Mouse (Mus musculus): ENCODE data around the gene Calr3. TPM values are rescaled to one million over a fixed set of nuclear protein-coding genes. Genes with fewer than 3 reads are reported as not detected.
A peak's percentile ranks its signal among the peaks of the same experiment; 100 is the strongest.

The Calr3 gene
- polyA plus RNA-seq, 1 experiment = 0.77 TPM

GRCm38 (mm10) chr8:72420571-72421361 is 22.9 kb downstream of the Calr3 start:
- TF ChIP-seq CTCF (conservative IDR thresholded peaks at IDR 0.05; ENCODE audit: insufficient read depth, insufficient read length, low read depth, low read length) = no peak
- no peak for TF ChIP-seq POLR2A (IDR thresholded peaks at IDR 0.05; ENCODE audit: low read depth, low read length)
- WGBS = under 1% methylated on average over 71 of the region's 73 CpGs
- DNase-seq = peak; percentile 24

GRCm38 (mm10) chr8:72418073-72418472 is 25.6 kb downstream of the Calr3 start:
- TF ChIP-seq POLR2A (IDR thresholded peaks at IDR 0.05; ENCODE audit: low read depth, low read length) (no peak), CTCF (conservative IDR thresholded peaks at IDR 0.05; ENCODE audit: insufficient read depth, insufficient read length, low read depth, low read length) (no peak)
- Histone ChIP-seq H3K36me3 (ENCODE audit: control insufficient read depth, insufficient read depth, low read length) (no peaks in the 10 kb centered on the region), H3K27ac (ENCODE audit: insufficient read depth, low read depth, low read length) (no peak overlapping the region), H3K4me3 (ENCODE audit: insufficient read depth, low read depth, low read length) (no peak overlapping the region), H3K4me1 (ENCODE audit: control insufficient read depth, insufficient read depth, low read length) (peaks cover 33% of the 10 kb centered on the region), H3K27me3 (replicated peaks; ENCODE audit: control insufficient read depth, insufficient read depth, low read length) (no peaks in the 10 kb centered on the region)
- 95% methylated on average over 4 of the region's 4 CpGs for WGBS
- no peak for DNase-seq

More at GRCm38 (mm10) chr8:72420571-72421361, 22.9 kb downstream of the Calr3 start:
- Histone ChIP-seq H3K27ac (ENCODE audit: insufficient read depth, low read depth, low read length) (peak overlapping the region; percentile 36; the same call in 1 of the 2 replicates), H3K27me3 (replicated peaks; ENCODE audit: control insufficient read depth, insufficient read depth, low read length) (no peaks in the 10 kb centered on the region), H3K4me1 (ENCODE audit: control insufficient read depth, insufficient read depth, low read length) (peaks cover 33% of the 10 kb centered on the region), H3K36me3 (ENCODE audit: control insufficient read depth, insufficient read depth, low read length) (no peaks in the 10 kb centered on the region), H3K4me3 (ENCODE audit: insufficient read depth, low read depth, low read length) (peak overlapping the region; percentile 62)

- H3K27me3 ChIP-seq (replicated peaks; ENCODE audit: control insufficient read depth, insufficient read depth, low read length) = no peaks in the 10 kb centered on the region
- TF ChIP-seq POLR2A (IDR thresholded peaks at IDR 0.05; ENCODE audit: low read depth, low read length) (no peak), CTCF (conservative IDR thresholded peaks at IDR 0.05; ENCODE audit: insufficient read depth, insufficient read length, low read depth, low read length) (no peak)
- H3K4me1 ChIP-seq (ENCODE audit: control insufficient read depth, insufficient read depth, low read length) = peaks cover 44% of the 10 kb centered on the region
- no peaks in the 10 kb centered on the region for H3K36me3 ChIP-seq (ENCODE audit: control insufficient read depth, insufficient read depth, low read length)
- H3K4me3 ChIP-seq (ENCODE audit: insufficient read depth, low read depth, low read length) = no peak overlapping the region
- no peak for DNase-seq
- WGBS = 48% methylated on average over 2 of the region's 2 CpGs
- H3K27ac ChIP-seq (ENCODE audit: insufficient read depth, low read depth, low read length) = no peak overlapping the region
Observed at GRCm38 (mm10) chr8:72415252-72415651, 28.4 kb downstream of the Calr3 start.

GRCm38 (mm10) chr8:72413839-72414238 is 29.8 kb downstream of the Calr3 start:
- no peaks in the 10 kb centered on the region for H3K27me3 ChIP-seq (replicated peaks; ENCODE audit: control insufficient read depth, insufficient read depth, low read length)
- TF ChIP-seq CTCF (conservative IDR thresholded peaks at IDR 0.05; ENCODE audit: insufficient read depth, insufficient read length, low read depth, low read length) = no peak
- TF ChIP-seq POLR2A (IDR thresholded peaks at IDR 0.05; ENCODE audit: low read depth, low read length) = no peak
- H3K36me3 ChIP-seq (ENCODE audit: control insufficient read depth, insufficient read depth, low read length) = no peaks in the 10 kb centered on the region
- no peak for DNase-seq
- peaks cover 36% of the 10 kb centered on the region for H3K4me1 ChIP-seq (ENCODE audit: control insufficient read depth, insufficient read depth, low read length)
- H3K4me3 ChIP-seq (ENCODE audit: insufficient read depth, low read depth, low read length) = no peak overlapping the region
- WGBS = 77% methylated on average over 7 of the region's 7 CpGs
- no peak overlapping the region for H3K27ac ChIP-seq (ENCODE audit: insufficient read depth, low read depth, low read length)

GRCm38 (mm10) chr8:72409443-72409842 is 34.2 kb downstream of the Calr3 start:
- no peak overlapping the region for H3K4me3 ChIP-seq (ENCODE audit: insufficient read depth, low read depth, low read length)
- H3K27me3 ChIP-seq (replicated peaks; ENCODE audit: control insufficient read depth, insufficient read depth, low read length) = no peaks in the 10 kb centered on the region
- no peak overlapping the region for H3K27ac ChIP-seq (ENCODE audit: insufficient read depth, low read depth, low read length)
- H3K36me3 ChIP-seq (ENCODE audit: control insufficient read depth, insufficient read depth, low read length) = no peaks in the 10 kb centered on the region
- DNase-seq = no peak
- 49% methylated on average over 3 of the region's 3 CpGs for WGBS
- no peak for TF ChIP-seq POLR2A (IDR thresholded peaks at IDR 0.05; ENCODE audit: low read depth, low read length)
- TF ChIP-seq CTCF (conservative IDR thresholded peaks at IDR 0.05; ENCODE audit: insufficient read depth, insufficient read length, low read depth, low read length) = no peak
- peaks cover 11% of the 10 kb centered on the region for H3K4me1 ChIP-seq (ENCODE audit: control insufficient read depth, insufficient read depth, low read length)

- Histone ChIP-seq H3K4me3 (ENCODE audit: insufficient read depth, low read depth, low read length) (no peak overlapping the region), H3K36me3 (ENCODE audit: control insufficient read depth, insufficient read depth, low read length) (no peaks in the 10 kb centered on the region), H3K27me3 (replicated peaks; ENCODE audit: control insufficient read depth, insufficient read depth, low read length) (no peaks in the 10 kb centered on the region), H3K27ac (ENCODE audit: insufficient read depth, low read depth, low read length) (no peak overlapping the region), H3K4me1 (ENCODE audit: control insufficient read depth, insufficient read depth, low read length) (peaks cover 11% of the 10 kb centered on the region)
- TF ChIP-seq CTCF (conservative IDR thresholded peaks at IDR 0.05; ENCODE audit: insufficient read depth, insufficient read length, low read depth, low read length) (no peak), POLR2A (IDR thresholded peaks at IDR 0.05; ENCODE audit: low read depth, low read length) (no peak)
- peak; percentile 16 for DNase-seq
- WGBS = 75% methylated on average over 1 of the region's 1 CpGs
Observed at GRCm38 (mm10) chr8:72407878-72408277, 35.8 kb downstream of the Calr3 start.

GRCm38 (mm10) chr8:72402981-72403380 is 40.7 kb downstream of the Calr3 start:
- DNase-seq = no peak
- 93% methylated on average over 3 of the region's 3 CpGs for WGBS
- no peaks in the 10 kb centered on the region for H3K4me1 ChIP-seq (ENCODE audit: control insufficient read depth, insufficient read depth, low read length)
- TF ChIP-seq POLR2A (IDR thresholded peaks at IDR 0.05; ENCODE audit: low read depth, low read length) (no peak), CTCF (conservative IDR thresholded peaks at IDR 0.05; ENCODE audit: insufficient read depth, insufficient read length, low read depth, low read length) (no peak)
- no peaks in the 10 kb centered on the region for H3K27me3 ChIP-seq (replicated peaks; ENCODE audit: control insufficient read depth, insufficient read depth, low read length)
- no peak overlapping the region for H3K4me3 ChIP-seq (ENCODE audit: insufficient read depth, low read depth, low read length)
- no peaks in the 10 kb centered on the region for H3K36me3 ChIP-seq (ENCODE audit: control insufficient read depth, insufficient read depth, low read length)
- H3K27ac ChIP-seq (ENCODE audit: insufficient read depth, low read depth, low read length) = no peak overlapping the region

Data from kidney, adult 2 months (tissue).